Mouse (Mus musculus) layer of hippocampus, adult 11-12 months (tissue): ENCODE data around the gene CN725425.
A peak's percentile ranks its signal among the peaks of the same experiment; 100 is the strongest.

Source experiments
- DNase-seq: peaks from one replicate; pipeline ENCODE4 v3.0.0; 2022; ENCODE audit warnings: low spot score

The CN725425 gene

GRCm38 (mm10) chr15:91206518-91206917 lies 7.2 kb downstream of the CN725425 start:
- no peak for DNase-seq

DNA sequence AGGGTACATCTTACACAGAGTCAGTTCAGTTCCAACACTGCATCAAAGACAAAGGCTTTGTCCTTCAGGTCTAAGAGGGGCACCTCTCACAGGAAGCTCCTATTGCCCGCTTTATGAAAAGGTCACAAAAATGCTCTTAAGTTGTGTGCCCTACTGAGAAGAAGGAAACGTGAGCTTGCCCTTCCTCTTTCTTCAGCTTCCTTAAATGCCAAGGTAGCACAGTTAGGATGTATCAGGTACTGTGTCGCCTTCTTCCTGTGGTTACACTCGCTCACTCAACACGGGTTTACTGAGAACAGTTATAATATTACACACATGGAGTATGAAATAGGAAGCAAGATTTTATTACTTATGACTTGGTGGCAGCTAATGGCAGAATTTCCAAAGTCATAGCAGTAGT lies 38.0 kb downstream of the CN725425 start:
- no peak for DNase-seq

DNA sequence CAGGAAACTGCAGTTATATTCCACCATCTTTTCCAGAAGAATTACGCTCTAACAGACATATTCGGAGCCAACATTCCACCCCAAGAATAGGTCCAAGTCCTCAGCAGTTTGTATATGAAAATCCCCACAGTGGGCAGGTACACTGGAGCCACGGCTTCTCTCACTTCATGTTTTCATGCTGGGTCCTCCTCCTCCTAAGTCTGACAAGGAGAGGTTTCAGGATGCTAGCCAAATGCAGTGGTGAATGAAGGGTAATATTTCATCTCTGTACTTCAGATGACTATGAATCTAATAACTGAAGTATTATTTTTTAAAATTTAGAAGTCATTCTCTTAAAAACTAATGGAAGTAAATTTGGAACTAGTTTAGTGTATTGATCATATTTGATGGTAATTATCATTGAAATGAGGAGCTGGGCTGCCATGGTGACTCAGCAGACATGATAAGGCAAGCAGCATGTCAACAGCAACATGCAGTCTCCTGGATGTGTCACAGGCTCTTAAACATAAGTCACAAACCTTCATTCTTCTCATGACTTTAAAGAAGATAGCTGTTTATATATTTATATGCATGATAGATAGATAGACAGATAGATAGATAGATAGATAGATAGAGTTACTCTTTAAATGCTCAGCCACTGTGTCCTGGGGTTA lies 41.5 kb downstream of the CN725425 start:
- no peak for DNase-seq

- DNase-seq = no peak
Observed at GRCm38 (mm10) chr15:91250815-91251214, 51.5 kb downstream of the CN725425 start.

DNA sequence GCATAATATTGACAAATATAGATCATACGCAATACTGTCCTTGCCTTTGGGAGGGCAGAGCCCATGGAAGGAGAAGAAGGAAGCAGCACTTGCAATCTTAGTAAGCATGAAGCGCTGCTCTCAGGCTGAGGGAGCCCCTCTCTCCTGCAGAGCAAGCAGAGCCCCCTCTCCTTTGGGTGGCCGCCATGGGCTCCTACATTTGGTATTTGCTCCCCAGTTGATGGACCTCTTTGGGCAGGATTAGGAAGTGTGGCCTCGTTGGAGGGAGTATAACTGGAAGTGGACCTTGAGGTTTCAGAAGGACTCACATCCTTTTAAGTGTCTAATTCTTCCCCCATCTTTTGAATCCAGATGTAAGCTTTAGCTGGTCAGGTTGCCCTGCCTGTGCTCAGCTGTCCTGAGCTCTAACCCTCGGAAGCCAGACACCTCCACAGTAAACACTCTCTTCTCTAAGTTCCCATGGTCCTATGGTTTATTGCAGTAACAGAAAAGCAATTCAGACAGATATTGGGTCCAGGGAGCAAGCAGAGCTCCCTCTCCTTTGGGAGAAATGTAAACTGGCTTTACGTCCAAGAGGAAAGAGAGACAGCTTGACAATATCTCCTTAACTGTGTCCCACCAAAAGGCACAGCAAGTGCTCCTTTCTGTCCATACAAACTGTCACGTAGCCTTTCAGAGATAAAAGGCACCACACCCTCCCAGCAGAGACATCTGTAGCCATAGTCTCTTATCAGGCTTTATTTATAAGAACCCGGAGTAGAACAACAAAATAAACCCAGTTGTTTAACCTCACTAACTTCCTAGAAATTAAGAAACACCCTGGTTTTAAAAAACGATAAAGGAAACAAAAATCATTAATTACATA lies 52.5 kb downstream of the CN725425 start:
- DNase-seq = no peak

- no peak for DNase-seq
Observed at GRCm38 (mm10) chr15:91252956-91253355, 53.7 kb downstream of the CN725425 start.

- DNase-seq = no peak
Observed at GRCm38 (mm10) chr15:91255308-91255707, 56.0 kb downstream of the CN725425 start.

GRCm38 (mm10) chr15:91257140-91257539 lies 57.8 kb downstream of the CN725425 start:
- DNase-seq = no peak

DNA sequence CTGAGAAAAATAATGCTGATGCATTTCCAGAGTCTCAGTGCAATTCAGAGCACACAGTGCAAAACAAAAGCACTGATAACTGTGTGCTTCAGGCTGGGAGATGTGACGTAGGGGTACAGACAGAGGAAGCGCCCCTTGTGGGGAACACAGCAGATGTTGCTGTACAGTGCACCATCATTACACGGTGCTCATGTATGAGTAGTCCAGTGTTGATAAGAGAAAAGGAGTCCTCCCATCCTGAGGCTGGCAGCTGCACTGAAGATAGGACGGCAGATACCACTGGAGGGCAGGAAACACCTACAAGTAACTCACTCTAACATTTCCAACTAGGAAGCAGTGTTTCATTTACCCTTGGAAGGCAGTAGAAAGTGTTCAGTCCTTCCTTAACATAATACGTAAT lies 61.3 kb downstream of the CN725425 start:
- no peak for DNase-seq

DNA sequence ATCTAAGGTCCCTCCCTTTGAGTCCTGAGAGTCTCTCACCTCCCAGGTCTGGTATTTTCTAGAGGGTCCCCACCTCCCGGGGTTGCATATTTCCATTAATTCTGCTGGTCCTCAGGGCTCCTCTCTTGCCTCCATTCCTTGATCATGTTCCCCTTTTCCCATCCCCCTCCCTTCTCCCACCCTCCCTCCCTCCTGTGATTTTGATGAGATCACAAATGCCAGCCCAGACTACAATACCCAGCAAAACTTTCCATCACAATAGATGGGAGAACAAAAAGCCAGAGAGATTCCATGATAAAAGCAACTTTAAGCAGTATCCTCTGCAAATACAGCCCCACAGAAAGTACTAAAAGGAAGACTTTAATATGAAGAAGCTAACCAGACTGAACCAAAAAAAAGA lies 64.6 kb downstream of the CN725425 start:
- no peak for DNase-seq

DNA sequence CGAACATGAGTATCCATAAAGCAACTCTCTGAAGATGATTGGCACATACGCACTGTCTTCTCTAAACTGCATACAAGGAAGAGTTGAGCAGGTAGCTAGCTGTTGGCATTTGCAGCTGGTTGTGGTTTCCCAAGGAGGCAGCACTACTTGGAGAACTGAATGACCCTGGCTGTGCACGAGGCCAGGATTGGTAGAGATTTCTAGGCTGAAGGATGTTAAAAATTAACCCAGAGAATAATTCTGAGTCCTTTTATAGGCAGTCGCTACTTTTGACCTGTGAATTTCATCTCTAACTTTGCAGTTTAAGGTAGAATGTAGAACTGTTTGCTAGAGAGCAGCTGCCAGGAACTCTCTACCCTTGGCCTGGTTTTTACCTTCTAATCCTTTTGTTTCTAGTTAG lies 69.2 kb downstream of the CN725425 start:
- DNase-seq = no peak

DNA sequence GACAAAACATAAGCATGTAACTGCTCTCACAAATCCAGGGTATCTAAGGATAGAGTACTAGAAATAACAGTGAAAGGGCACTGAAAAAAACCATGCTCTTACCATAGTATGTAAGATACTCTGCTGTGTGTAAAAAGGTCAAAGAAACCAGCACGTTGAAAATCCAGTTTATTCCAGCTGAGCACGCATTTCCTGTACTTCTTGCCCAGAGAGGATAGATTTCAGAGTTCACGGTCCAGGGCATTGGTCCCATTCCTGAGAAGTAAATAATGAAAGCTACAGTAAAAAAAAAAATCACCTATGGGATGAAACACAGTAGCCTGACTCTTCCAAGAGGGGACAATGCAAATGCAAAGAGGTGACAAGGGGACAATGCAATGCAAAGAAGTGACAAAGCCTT lies 76.7 kb downstream of the CN725425 start:
- no peak for DNase-seq

DNA sequence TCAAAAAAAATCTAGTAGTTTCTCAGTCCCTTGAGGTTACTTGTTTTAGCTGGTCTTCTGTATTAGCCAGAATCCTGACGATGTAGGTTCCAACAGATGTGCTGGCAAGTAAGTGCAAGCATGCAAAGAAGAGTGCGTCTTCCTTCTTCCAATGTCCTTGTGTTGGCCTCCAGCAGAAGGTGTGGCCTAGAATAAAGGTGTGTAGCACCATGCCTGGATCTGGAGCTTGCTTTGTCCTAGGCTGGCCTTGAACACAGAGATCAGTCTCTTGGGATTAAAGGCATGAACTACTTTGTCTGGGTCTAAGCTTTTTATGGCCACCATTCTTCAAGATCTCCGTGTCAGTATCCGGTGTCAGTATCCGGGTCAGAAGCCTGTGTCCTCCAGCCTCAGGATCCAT lies 80.3 kb downstream of the CN725425 start:
- no peak for DNase-seq

DNA sequence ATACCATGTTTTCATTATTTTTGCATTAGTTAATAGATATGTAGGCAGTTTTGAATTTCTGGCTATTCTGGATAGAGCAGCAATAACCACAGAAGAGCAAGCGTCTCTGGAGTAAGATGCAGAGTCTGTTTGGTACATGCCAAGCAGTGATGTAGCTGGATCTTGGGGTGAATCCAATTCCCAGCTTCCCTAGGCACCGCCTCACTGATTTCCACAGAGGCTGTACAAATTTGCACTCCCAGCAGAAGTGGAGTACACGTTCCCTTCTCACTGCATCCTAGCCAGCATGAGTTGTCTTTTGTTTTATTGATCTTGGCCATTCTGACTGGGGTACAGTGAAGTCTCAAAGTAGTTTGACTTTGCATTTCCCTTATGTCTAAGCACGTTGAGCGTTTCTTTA lies 82.2 kb downstream of the CN725425 start:
- no peak for DNase-seq

GRCm38 (mm10) chr15:91282822-91283221 lies 83.5 kb downstream of the CN725425 start:
- DNase-seq = no peak

DNA sequence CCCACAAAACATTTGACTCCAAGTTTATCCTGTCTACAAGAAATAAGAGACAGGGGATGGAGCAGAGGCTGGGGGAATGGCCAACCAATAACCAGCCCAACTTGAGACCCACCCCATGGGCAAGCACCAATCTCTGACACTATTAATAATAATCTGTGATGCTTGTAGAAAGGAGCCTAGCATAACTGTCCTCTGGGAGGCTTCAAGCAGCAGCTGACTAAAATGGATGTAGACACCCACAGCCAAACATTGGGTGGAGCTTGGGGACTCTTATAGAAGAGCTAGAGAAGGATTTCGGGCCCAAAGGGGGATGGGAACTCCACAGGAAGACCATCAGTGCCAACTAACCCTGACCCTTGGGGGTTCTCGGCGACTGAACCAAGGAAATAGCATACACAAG lies 84.1 kb downstream of the CN725425 start:
- DNase-seq = no peak

- no peak for DNase-seq
Observed at GRCm38 (mm10) chr15:91299319-91299835, 100.1 kb downstream of the CN725425 start.

DNA sequence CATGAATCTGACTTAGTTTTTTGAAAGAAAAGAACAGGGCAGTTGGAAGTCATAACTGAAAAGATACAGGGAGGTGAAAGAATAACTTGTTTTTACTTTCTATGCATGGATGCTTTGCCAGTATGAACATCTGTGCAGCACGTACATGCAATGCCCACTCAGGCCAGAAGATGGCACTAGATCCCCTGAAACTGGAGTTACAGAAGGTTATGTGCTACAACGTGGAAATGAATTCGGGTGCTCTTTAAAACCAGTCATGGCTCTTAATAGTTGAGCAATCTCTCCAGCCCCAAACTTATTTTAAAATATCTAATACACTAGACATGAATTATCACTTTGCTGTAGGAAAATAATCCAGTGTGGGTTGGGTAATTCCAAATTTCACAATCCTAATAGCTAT lies 102.1 kb downstream of the CN725425 start:
- DNase-seq = peak; percentile 92

GRCm38 (mm10) chr15:91304296-91304852 lies 105.1 kb downstream of the CN725425 start:
- DNase-seq = peak; percentile 53
